Mouse (Mus musculus) liver, postnatal 0 days (tissue): Measurements from ENCODE around the gene Nudt4.

Experiments used
- CTCF ChIP-seq: sonication (generic); IDR thresholded peaks from 2 replicates; pipeline ENCODE4 v1.5.1; 2016; ENCODE audit warnings: antibody characterized with exemption, low read depth
- EP300 ChIP-seq: IDR thresholded peaks from 2 replicates; pipeline ENCODE4 v1.6.1; 2016; ENCODE audit warnings: antibody characterized with exemption, low read depth, mild to moderate bottlenecking

DNA sequence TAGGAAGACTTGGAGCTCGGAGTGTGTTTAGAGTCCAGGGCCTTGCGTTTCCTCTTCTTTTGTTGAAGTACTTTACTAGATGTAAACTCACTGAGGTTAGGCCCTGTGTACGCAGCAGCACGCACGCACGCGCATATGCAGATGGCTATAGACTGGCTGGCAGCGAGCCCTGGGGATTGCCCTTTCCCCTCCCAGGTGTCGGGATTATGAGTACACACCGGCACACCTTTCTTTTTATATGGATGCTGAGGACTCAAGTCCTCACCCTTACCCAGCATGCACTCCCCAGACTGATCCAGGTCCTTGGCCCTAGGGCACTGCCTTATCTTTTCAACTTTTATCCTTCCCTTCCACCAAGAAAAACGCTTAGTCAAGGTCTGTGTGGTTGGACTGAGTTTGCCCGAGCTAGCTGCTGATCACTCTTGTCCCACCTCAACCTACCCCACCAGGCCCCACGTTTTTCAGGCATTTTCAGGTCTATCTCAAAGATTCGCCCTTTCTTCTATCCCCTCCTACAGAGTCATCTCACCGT, 34.2 kb upstream of the Nudt4 start:
- TF ChIP-seq CTCF (no peak), EP300 (no peak)
